ENCODE assay signal across 29 mouse cellular contexts in the genomic region with DNA sequence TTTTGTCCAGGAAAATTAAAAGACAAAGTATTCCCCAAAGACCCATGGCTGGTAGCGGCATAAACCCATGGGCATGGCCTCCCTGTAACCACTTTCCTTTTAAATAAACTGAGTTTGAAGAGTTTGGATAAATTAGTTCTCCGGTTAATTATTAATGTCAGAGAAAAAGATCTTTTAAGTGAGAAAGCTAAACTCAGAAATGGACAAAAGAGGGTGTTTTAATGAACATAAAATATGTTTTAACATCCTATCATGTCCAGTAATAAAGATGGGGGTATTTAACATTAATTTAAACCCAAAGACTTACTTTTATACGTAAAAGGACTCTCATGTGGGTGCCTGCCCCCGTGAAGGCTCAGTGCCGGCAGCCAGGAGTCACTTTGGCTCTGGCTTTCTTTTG. TPM values are rescaled to one million over a fixed set of nuclear protein-coding genes. Genes with fewer than 3 reads are reported as not detected.
DNase-seq lines count a peak whose midpoint lies in the region; ATAC-seq and TF ChIP-seq lines count a peak whose summit lies in the region.
"Had no signal": no experiment of that assay in that cellular context is flagged by ENCODE, and none has a peak within 500 bp of the region (broad histone marks: within the 10 kb centered on the region; RNA-seq: fewer than 3 reads in every experiment).

A gene (minus strand): TSS at position 101 of the 400 bp plus-strand sequence.

- no peak for ATAC-seq in lung, postnatal 0 days
- no peak for ATAC-seq in liver, embryonic 15.5 days (ENCODE audit: insufficient read depth)
- ATAC-seq: CD4-positive, CD25-positive, alpha-beta regulatory T cell, adult 4 months; forebrain, postnatal 0 days; hindbrain, embryonic 16.5 days had no signal

- no peaks in the 10 kb centered on the region for H3K4me1 ChIP-seq in lung, postnatal 0 days (ENCODE audit: insufficient read depth, low read depth, low read length)
- H3K4me1 ChIP-seq in liver, embryonic 15.5 days (replicated peaks): no peaks in the 10 kb centered on the region; the same call in 1 of the 2 replicates
- H3K4me1 ChIP-seq: embryonic facial prominence, embryonic 13.5 days; forebrain, embryonic 12.5 days; hindbrain, embryonic 10.5 days; limb, embryonic 13.5 days; midbrain, embryonic 12.5 days; neural tube, embryonic 13.5 days had no signal

- WGBS in lung, postnatal 0 days: 53% methylated on average over 5 of the region's 5 CpGs
- 61% methylated on average over 5 of the region's 5 CpGs for WGBS in liver, embryonic 15.5 days (ENCODE audit: insufficient replicate concordance)

- H3K27ac ChIP-seq in lung, postnatal 0 days (ENCODE audit: low read length): peak within 1 kb of the TSS; percentile 54; the same call in 1 of the 2 replicates
- H3K27ac ChIP-seq in liver, embryonic 15.5 days (replicated peaks): peak within 1 kb of the TSS; percentile 24; the same call in 1 of the 2 replicates
- H3K27ac ChIP-seq: embryonic facial prominence, embryonic 13.5 days; forebrain, embryonic 12.5 days; hindbrain, embryonic 10.5 days; kidney, embryonic 15.5 days; layer of hippocampus, adult 2 months; limb, embryonic 13.5 days; midbrain, embryonic 12.5 days; neural tube, embryonic 13.5 days had no signal

- H3K9me3 ChIP-seq in lung, postnatal 0 days (ENCODE audit: low read length): no peaks in the 10 kb centered on the region
- no peaks in the 10 kb centered on the region for H3K9me3 ChIP-seq in liver, embryonic 15.5 days (replicated peaks)
- H3K9me3 ChIP-seq: embryonic facial prominence, embryonic 13.5 days; forebrain, embryonic 12.5 days; hindbrain, embryonic 10.5 days; kidney, embryonic 15.5 days; limb, embryonic 13.5 days; megakaryocyte, embryonic 14.5 days; midbrain, embryonic 12.5 days; neural tube, embryonic 13.5 days had no signal

- H3K4me2 ChIP-seq in lung, postnatal 0 days (replicated peaks; ENCODE audit: low read depth, low read length): peak within 1 kb of the TSS; percentile 15; the same call in 1 of the 2 replicates
- peak within 1 kb of the TSS; percentile 28 for H3K4me2 ChIP-seq in liver, embryonic 15.5 days
- H3K4me2 ChIP-seq: embryonic facial prominence, embryonic 13.5 days; forebrain, embryonic 12.5 days; kidney, embryonic 15.5 days; limb, embryonic 13.5 days; midbrain, embryonic 12.5 days; neural tube, embryonic 13.5 days had no signal

- H3K9ac ChIP-seq in lung, postnatal 0 days (replicated peaks; ENCODE audit: low read depth): no peak within 1 kb of the TSS
- H3K9ac ChIP-seq in liver, embryonic 15.5 days: no peak within 1 kb of the TSS
- H3K9ac ChIP-seq: embryonic facial prominence, embryonic 13.5 days; forebrain, embryonic 12.5 days; forebrain, postnatal 0 days; kidney, embryonic 15.5 days; limb, embryonic 13.5 days; midbrain, embryonic 12.5 days; neural tube, embryonic 13.5 days had no signal

- H3K4me3 ChIP-seq in lung, postnatal 0 days (ENCODE audit: low read depth, low read length): peak within 1 kb of the TSS; percentile 6; the same call in 1 of the 2 replicates
- peak within 1 kb of the TSS; percentile 20 for H3K4me3 ChIP-seq in liver, embryonic 15.5 days (replicated peaks)
- H3K4me3 ChIP-seq: embryonic facial prominence, embryonic 13.5 days; forebrain, embryonic 12.5 days; hindbrain, embryonic 10.5 days; kidney, embryonic 15.5 days; layer of hippocampus, adult 2 months; limb, embryonic 13.5 days; megakaryocyte, embryonic 14.5 days; midbrain, embryonic 12.5 days; neural tube, embryonic 13.5 days had no signal

- no peaks in the 10 kb centered on the region for H3K27me3 ChIP-seq in lung, postnatal 0 days (replicated peaks; ENCODE audit: insufficient read depth, low read length)
- H3K27me3 ChIP-seq in liver, embryonic 15.5 days: no peaks in the 10 kb centered on the region
- H3K27me3 ChIP-seq: embryonic facial prominence, embryonic 13.5 days; forebrain, embryonic 12.5 days; kidney, embryonic 15.5 days; limb, embryonic 13.5 days; midbrain, embryonic 12.5 days; neural tube, embryonic 13.5 days had no signal

- no peak for TF ChIP-seq CTCF in lung, postnatal 0 days (IDR thresholded peaks at IDR 0.05)

- no peaks in the 10 kb centered on the region for H3K36me3 ChIP-seq in lung, postnatal 0 days (ENCODE audit: insufficient read depth, low read length)
- no peaks in the 10 kb centered on the region for H3K36me3 ChIP-seq in liver, embryonic 15.5 days (replicated peaks)
- H3K36me3 ChIP-seq: embryonic facial prominence, embryonic 13.5 days; forebrain, embryonic 12.5 days; hindbrain, embryonic 10.5 days; kidney, embryonic 15.5 days; limb, embryonic 13.5 days; midbrain, embryonic 12.5 days; neural tube, embryonic 13.5 days had no signal

- TF ChIP-seq EP300 in lung, postnatal 0 days (IDR thresholded peaks at IDR 0.05): no peak

- peak; percentile 27 for DNase-seq in heart, adult 11 months
- no peak for DNase-seq in heart, adult 8-10 months (ENCODE audit: low spot score)
- peak; percentile 32 for DNase-seq in lung, postnatal 0 days (ENCODE audit: low spot score)
- DNase-seq in lung, postnatal 36 days: no peak
- no peak for DNase-seq in left cerebral cortex, adult 11 months (ENCODE audit: low spot score)
- DNase-seq in testis, postnatal 10 days (ENCODE audit: low spot score): no peak
- DNase-seq: cerebellum, adult 11 months; cerebellum, postnatal 10 days; forebrain, postnatal 0 days; heart, postnatal 14 days; kidney, adult 18-20 months; kidney, postnatal 36 days; lung, postnatal 14 days; thymus, postnatal 4 days had no signal

RNA-seq across cellular contexts. Expression of the gene that starts here (rescaled TPM):
- total RNA-seq in heart, adult 8-10 months (2022): not detected
- polyA plus RNA-seq in lung, postnatal 0 days (2015; fragmentation: Nextera tagmentation; extraction: Ambion mirVana): 149 and 172 TPM in 2 replicates
- 43.9 and 55.8 TPM in 2 replicates for polyA plus RNA-seq in liver, embryonic 15.5 days (2015; fragmentation: Nextera tagmentation; extraction: Ambion mirVana)
- total RNA-seq: adrenal gland, adult 18-20 months; common myeloid progenitor, adult 5-6 weeks; heart, postnatal 14 days; layer of hippocampus, adult 2 months had no signal
- polyA plus RNA-seq: embryonic facial prominence, embryonic 13.5 days; heart, embryonic 14.5 days; neural tube, embryonic 13.5 days had no signal

Comparison
In these comparisons a context has a peak if more than half of its experiments do, and no peak if none do; other contexts are left out.
1. DNase-seq: peak in heart, adult 11 months (single experiment) and lung, postnatal 0 days (single experiment); none in heart, adult 8-10 months (single experiment), lung, postnatal 36 days (single experiment), left cerebral cortex, adult 11 months (single experiment) and testis, postnatal 10 days (single experiment).